Mouse (Mus musculus): ENCODE measurements at regions not wholly inside any gene's neighbourhood (a gene's known extent, or its start where the extent isn't known, plus 50 kb on each side); places are given as distances from the start of the nearest gene placed in this dataset.
A peak's percentile ranks its signal among the peaks of the same experiment; 100 is the strongest.

DNA sequence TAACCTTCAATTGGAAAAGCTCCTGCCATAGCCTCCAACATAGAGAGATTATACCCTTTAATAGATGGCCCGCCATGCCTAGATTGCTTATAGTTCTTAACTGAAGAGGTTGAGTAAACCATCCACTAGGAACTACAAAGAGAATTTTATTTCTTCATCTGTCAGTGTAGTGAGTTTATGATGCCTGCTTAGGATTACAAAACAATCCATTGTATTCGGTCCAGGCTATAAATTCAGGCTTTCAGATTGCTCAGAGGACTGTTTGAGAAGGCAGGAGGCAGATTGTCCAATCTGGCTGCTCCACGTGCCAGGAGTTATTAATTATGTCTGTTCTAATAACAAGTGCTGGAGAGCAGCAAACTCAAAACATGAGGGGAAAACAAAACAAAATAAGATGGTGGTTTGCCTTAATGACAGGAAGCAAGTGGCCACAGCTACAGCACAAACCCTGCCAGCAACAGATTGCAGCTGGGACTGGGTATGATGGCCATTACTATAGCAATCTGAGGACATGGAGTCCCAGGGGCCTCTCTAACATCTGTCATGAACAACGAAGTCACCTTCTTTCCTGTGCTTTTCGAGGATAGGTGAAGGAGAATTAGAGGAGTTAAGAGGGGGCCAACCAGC, 154.4 kb upstream of the Bcl6 start:
- DNase-seq, result no peak

DNA sequence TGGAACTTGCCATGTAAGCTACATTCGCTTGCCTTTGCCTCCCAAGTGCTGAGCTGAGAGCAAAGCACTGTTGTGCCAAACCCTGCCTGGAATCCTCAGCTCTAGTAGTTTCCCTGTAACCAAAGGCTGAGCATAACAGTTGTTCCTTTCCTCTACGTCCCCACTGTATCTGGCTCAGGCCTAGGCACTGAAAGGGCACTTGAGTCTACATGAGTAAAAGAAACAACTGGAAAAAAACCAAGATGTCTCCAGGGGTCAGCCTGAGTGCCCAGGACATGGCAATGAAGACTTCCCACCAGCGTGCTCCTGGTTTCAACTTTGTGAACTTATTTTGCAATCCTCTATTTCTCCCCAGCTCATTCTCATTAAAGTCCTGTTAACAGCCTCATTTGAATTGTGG, 150.5 kb upstream of the Bcl6 start:
- DNase-seq, result no peak

DNA sequence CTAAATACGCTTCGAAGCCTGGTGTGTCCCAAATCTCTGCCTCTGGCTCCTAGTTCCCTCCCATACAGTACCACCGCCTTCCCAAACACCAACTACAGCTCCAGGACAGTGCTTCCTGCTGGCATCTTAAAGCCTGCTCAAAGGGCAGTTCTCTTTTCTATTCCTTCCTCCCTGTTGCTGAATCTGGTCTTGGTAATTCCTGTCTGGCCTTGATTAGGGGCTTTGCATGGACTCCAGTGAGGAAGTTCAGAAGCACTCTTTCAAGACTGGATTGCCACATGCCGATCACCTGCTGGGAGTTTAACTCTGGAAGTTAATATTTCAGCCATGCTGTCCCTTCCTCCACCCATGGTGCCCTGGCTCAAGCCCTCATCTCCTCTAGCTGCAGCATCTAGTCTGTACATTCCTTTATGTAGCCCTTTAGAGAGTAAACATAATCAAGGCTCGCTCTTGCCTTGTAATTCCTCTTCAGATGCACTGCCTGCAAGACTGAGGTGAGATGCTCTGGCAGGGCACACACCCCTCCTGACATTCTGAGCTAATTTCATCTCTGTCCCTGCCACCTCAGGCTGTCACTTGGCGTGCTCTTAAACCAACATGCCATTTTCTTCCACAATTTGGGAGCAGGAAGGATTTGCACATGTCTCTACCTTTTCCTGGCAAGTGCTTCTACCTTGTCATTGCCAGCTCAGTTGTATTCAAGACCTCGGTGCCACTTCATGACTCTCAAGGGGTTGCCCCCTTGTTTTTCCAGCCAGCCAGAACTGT, 148.8 kb upstream of the Bcl6 start:
- DNase-seq, result no peak

DNA sequence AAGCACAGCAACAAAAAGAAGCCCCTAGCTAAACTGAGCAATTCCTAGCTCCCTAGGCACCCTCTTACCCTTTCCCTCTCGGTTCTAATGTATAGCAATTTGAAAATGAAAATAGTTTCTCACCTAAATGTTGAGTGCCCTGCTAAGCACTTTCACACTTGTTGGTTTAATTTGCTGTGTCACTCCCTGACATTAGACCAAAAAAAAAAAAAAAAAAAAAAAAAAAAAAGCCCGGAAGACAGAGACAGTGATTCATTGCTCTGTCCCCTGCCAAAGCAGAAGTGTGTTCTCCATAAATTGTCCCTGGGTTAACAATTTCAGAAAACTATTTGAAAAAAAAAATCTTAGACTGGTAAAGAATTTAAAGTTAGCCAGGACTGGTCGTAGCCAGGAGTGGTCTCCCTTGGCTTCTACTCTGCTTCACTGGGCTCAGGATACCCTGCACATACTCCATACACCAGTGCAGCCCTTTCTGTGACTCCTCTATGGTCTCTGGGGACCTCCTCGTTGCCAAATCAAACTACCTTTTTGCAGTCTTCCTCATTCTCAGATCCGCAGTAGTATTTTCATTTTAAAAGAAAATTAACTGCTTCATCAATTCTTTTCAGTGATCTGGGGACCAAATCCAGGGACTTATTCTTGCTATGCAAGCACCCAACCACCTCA, 148.0 kb upstream of the Bcl6 start:
- DNase-seq, result no peak

DNA sequence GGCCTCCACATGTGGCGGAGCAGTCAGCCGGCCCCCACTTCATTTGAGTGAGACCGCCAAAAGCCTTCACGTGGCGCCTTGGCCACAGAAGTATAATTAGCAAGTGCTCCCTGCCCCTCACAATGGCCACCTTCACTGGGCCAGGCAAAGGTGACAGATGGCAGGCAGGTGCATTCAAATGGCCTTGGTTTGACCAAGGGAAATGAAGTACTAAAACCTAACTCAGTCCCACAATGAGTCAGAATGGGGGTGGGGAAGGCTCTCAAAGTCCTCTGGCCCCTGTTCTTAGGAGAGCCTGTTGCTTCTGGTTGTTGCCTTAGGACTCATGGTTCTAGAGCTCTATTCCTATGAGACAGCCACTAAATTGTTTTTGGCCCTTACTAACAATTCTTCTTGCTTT, 147.2 kb upstream of the Bcl6 start:
- DNase-seq, result peak; percentile 44

DNA sequence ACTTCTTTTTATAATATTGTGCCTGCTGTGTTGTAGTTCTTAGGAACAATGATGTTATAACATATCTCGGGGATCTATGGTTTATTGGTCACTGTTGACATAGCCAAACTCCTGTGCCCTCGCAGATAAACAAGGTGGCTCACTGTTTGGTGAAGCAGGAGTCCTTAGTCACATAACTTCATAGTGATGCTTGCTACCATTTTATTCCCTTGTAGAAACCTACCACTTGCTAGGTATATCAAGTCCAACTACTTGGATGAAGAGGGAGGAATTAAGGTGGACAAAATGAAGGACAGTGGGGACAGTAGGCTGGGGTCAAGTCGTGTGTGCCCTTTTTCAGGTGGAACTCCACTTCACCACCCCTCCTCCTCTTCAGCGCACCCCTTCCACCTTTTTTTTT, 146.7 kb upstream of the Bcl6 start:
- DNase-seq, result no peak

DNA sequence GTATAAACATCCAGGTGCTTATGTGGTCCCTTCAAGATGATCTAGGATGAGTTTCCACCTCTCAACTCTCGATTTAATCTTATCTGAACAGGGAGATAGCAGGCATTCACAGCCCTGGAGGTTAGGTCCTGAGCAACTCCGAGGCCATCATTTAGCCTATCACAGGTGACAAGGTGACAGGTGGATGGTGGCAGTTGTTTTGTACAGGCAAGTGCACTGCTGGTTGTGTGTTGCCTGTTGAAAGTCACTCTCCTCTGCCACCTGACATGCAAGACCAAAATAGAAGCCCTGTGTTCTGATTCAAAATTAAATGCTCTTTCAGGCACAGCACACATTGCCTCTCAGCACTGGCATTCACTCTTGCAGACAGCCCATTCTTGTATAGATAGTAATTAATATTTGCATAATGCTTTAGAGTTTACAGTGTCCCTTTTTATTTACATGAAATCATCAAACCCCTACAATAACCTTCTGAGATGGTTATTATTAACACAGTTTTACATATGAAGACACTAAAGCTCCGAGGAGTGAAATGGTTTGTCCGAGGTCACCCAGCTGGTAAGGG, 145.9 kb upstream of the Bcl6 start:
- no peak for DNase-seq

DNA sequence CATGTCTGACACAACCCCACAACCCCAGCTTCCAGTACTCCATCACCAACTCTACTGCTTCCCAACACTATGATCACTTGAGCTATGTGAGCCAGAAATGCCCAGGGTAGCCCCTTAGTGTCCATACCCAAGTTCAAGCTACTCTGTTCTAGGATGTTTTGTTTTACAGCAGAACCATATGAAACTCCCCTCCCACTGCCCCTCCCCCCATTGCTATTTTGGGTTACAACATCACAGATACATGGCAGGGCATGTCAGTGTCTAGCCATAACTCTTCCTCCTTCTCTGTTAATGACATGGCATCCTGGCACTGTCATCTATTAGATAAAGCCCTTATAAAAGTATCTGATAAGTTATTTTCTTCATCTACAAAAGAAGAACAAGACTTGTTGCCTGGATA, 142.0 kb upstream of the Bcl6 start:
- no peak for DNase-seq

DNA sequence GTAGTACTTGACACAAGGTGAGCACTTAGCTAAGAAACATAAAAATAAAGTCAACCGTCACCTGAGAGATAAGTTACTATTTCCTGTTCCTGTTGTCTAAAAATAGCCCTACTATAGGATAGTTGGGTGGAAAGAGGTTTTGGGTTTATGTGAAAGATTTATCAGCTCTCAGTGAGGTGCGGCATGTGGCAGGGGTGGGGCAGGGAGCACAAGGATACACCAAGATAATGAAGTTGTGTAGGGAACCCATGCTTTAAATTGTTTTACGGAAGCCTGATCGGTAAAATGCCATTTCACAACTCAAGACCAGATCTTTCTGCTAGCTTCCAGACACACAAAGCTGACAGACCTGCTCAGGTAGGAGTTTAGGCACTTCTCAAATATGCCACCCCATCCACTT, 141.0 kb upstream of the Bcl6 start:
- DNase-seq, result no peak

DNA sequence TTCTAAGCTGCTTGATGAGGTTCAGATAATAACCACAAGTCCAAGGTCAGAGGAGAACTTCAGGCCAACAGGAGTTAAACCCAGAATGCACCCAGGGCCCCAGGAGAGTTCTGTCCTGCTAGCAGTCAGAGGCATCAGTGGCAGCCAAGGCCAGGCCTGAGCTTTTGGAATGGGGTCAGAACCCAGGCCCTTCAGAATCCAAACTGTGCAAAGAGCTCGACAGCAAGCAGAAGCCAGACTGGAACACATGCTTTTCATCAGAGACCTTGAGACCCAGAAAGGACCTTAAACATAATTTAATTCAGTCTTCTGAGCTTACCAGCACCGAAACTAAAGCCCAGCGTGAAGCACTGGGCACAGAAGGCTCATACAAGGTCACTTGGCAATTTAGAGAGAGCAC, 139.9 kb upstream of the Bcl6 start:
- DNase-seq, result peak; percentile 73

DNA sequence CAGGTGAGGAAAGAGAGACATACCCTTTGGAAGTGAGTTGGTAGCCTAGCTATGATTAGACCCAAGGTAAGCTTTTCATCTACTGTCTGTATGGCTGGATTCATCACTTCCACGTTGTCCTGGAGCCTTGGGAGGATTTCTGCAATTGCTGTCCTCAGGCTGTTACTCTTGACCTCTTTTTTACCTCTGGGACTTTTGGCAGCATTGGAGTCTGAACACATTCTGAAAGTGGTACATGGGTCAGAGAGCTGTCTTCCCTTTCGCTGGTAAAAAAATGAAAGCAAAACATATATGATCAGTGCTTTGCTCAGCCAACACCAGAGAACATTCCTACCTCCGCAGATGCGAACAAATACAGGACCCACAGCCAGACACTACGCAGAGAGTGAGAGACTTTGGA, 136.1 kb upstream of the Bcl6 start:
- peak; percentile 16 for DNase-seq

DNA sequence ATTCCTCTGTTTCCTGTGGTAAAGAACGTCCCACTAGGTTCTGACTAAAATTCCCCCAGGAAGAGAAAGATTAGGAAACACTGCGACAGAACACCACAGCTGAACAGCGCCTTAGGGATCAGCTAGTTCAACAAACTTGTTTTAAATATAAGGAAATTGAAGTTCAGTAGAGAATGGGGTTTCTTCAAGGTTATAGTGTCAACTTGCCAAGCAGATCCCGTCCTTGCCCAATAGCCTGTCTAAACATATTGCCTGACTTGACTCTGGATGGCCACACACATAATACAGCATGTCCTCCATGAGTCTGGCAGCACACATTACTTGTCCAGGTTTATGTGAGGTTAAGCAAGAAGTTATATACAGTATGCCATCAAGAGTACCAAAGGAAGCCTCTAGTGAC, 135.4 kb upstream of the Bcl6 start:
- peak; percentile 30 for DNase-seq

DNA sequence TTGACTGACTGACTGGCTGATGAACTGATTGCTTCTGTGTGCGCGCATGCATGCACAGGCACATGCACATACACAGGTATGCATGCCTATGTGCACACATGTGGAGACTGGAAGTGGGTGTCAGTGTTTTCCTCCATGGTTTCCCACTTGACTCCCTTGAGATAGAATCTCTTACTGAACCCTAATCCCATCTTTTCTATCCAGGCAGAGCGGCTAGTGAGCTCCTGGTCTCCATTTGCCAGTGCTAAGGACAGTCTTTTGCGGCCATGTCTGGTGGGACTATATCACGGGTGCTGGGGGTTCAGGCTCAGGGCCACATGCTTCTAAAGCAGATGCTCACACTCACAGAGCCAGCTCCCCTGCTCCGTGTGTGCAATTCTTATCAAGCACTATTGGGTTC, 133.0 kb upstream of the Bcl6 start:
- no peak for DNase-seq

DNA sequence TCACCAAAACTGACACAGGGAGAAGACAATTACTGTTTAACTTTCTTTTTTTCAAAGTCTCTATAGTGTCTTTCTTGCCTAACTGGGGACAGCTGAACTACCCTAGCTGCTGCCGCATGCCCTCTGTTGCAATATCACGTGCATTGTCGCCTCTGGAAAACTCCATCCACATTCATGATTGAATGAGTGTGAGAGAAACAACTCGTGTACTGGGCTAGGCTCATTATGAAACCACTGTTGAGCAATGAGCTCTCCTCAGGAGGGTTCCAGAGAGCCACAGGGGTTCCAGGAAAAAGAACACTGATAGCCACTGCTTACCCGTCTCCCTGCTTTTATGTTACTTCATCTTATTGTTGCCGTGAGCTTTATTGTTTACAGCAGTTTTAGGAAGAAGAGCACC, 132.2 kb upstream of the Bcl6 start:
- peak; percentile 54 for DNase-seq

DNA sequence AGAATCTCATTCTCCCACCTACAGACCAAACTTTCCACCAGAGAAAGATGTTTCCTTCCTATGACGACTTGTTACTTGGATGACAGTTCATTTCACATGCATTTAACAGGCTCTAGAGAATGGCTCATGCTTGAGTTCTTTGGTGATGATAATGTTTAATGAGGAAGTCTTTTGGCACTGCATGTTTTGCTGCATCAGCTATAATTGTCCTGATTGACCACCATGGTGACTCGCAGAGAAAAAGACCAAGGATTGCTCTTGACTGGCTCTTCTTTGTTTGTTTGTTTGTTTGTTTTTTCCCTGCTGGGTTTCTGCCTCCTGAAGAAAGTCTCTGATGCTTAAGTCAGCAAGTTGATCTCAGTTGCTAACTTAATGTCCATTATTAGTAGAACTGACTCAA, 129.8 kb upstream of the Bcl6 start:
- DNase-seq, result no peak

DNA sequence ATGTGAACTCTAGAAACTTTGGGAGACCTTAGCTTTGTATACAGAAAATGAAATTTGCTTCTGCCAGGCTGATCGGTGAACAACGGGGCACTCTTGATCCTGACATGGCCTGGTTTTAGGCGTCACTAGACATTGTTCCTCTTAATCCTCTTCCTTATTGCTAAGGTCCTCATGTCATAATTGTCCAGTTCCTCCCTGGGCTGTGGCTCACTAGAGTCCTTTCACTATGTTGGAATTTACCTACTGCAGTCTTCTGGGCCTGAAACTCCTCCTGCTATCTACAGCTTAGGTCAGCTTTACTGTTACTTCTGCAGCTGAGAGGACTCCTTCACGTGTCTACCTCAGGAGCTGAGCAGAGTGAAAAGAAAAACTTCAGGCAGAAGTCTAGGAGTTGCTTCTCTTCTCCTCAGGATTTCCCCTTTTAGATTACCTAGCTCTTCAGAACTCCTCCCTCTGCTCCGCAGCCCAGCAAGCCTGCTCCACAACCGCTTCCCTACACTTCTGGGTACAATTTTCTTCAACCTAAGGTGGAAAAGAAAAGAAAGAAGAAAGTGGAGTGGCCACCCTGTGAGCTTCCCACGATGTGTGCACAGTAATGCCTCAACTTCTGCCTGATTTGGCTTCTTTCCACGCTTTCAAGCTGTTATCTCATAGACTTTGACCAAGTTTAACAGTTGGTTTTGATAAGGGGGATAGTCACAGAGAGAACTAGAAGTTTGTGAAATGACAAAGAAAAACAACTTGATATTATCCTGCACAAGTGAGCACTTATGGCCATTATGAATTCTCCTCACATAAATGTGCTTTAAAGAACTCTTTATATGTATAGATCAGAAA, 114.4 kb upstream of the Bcl6 start:
- DNase-seq, result no peak

DNA sequence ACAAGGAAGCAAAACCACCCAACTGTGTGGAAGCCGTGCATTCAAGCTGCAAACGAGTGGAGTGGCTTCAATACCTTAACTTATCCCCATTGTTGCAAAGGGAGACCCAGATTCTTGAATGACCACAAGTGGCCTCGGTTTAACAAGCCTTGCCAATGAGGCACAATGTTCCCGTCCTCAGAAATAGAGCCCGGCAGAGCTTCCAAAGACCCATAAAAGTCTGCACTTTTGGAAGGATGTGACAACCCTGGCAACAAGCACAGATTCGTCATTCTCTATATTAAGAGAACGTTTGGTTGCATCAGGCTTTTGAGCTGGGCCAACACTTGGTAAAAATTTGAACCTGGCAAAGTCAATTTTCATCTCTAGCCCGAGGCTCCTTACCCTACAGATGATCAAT, 108.9 kb upstream of the Bcl6 start:
- peak; percentile 43 for DNase-seq

DNA sequence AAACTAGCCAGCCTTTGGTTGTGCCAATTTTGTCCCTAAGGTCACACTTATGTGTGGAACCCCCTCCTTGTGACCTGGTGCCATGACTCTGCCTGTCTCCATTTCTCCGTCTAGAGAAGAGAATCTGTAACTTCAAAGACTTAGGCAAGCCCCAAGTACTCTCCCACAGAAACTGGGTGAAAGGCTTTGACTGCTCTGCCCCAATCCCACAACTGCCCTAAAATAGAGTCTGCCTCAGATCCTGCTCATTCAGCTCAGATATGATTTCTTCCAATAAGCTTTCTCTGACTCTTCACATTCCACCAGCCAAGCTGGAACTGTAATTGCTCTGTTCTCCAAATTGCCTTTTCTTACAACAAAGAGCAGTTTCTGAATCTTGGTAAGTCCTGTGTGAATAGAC, 107.4 kb upstream of the Bcl6 start:
- DNase-seq, result peak; percentile 11

DNA sequence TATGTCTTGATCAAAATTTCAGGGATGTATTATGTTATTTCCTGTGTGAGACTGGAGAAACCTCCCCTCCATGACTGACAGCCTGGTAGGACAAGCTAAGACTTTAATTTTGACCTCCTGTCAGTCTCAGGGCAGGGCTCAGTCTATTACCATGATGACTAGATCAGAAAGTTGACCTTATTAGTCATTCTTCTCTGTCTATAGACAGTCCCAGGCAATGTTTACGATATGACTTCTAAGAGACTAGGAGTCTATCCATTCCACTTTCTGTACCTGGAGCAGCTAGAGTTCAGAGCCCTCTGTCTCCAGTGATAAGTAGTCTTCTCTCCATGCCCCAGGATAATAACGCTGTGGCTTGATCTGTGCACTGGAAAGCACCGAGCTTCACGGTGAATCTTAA, 107.0 kb upstream of the Bcl6 start:
- no peak for DNase-seq

DNA sequence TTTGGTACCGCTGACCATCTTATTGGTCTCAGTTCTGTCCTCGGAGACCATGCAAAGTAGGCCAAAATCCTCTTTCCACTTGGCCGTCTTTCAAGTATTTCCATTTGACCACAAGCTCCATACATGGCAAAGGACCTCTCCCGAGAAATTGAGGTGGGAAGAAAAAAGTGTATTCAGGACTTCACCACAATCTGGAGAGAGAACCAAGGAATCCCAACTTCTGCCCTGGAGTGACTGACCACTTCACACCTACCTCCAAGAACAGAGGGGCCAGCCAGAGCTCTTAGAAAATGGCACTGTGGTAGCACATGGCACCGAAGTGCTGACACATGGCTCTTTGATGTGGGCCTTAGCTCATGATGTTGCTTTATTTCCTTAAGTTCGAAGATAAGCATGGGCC, 105.9 kb upstream of the Bcl6 start:
- no peak for DNase-seq

DNA sequence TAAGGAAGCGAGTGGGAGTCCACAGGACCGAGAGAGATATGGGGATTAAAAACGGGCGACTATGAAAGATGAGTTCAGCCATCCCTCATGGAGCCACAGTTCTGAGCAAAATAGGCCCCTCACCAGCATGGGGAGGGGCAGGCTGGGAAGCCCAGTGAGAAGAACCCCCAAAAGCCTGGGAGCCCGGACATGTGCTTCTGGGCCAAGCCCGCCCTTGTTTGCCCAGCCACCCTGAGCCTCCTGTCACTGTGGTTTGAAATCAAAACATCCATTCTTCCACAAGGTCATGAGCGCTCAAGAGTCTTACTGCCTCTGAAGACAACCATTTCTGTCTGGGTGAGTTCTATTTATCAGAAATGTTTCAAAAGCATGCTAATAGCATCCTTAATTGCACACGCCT, 105.0 kb upstream of the Bcl6 start:
- no peak for DNase-seq

All from adrenal gland, postnatal 14 days (tissue).